Mouse (Mus musculus): ENCODE measurements at regions not wholly inside any gene's neighbourhood (a gene's known extent, or its start where the extent isn't known, plus 50 kb on each side); places are given as distances from the start of the nearest gene placed in this dataset.

DNA sequence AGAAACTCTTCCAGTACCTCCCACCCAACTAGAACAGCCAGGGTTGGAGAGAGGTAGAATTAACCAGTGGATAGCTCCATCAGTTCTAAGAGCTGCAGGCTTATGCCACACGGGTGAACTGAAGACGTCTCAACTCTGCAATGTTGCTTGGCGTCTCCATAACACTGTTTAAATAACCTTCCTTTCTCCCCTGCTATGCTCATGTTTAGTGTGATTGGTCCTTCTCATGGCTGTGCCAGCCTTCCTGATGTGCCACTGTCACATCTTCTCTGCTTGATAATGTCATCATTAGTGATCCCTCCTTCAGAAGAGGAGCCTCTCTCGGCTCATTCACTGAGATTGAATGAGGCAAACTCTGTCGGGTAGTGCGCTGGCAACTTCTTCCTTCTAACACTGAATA is 573.2 kb downstream of the Gm826 start:
- TF ChIP-seq CTCF (IDR thresholded peaks at IDR 0.05; ENCODE audit: low read depth, low read length) = no peak
- no peak for TF ChIP-seq TAL1 (conservative IDR thresholded peaks at IDR 0.05; ENCODE audit: low read depth, low read length)
- TF ChIP-seq GATA1 (IDR thresholded peaks at IDR 0.05; ENCODE audit: borderline replicate concordance, low read length) = no peak

Data from G1E (cell line).